Mouse (Mus musculus) thymus, postnatal 10 days (tissue): Measurements from ENCODE around the gene Got2.
"Not testable (repeated sequence)": the region's sequence is repeated elsewhere in the genome, so short reads cannot be mapped to it uniquely, and the experiment has no call there.

Experiments
- DNase-seq, 2 experiments: peaks; one replicate each; pipeline ENCODE4 v3.0.0; 2021; ENCODE audit warnings: low spot score in 2 of 2

Gene Got2

GRCm38 (mm10) chr8:95871690-95872089, 16.7 kb downstream of the Got2 start:
- DNase-seq: no peak

DNA sequence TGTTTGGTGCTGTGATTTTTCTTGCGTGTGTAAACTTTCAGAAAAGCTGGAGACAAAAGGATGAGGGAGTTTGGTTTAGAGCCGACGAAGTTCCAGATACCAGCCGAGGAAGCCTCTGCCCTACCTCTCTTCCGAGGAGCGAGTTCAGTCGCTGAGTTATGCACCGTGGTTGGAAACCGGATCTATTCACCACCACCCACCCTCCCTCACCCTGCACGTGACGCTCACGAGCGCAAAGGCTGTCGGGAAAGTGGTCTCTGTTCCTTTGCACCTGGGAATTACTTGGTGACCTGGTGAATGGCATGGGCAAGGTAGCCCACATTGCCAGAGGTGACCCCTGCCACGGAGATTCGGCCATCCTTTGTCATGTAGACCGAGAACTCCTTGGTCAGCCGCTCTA, 23.5 kb downstream of the Got2 start:
- DNase-seq: not testable (repeated sequence)

DNA sequence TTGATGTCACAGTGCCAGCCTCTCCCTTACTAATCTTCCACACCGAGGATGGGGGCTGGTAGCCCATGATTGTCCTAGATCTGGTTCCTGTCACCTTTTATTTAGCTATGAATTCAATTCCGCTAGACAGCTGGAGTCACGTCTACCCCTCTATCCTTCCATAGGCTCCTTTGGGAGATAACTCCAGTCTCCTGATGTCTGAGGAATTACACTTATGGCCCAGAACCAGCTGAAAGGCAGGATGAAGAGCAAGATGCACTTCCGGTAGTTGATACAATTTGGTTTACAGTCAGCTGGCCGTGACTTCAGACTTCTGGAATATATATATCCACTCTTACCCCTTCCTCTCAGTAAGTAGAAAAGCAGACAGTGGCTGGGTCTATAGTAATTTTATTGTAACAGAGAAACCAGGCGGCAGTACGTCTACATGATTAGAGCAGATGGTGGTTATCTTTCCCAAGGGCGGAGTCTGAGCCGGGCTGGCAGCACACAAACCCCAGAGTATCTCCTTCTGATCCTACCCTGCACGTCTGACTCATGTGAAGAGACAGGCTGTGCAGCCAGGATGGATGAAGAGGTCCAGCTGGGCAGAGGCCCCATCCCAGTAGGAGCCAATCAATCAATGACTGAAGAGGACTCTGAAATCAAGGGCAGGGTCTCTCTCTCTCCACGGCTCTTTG, 24.4 kb downstream of the Got2 start:
- not testable (repeated sequence) for DNase-seq

DNA sequence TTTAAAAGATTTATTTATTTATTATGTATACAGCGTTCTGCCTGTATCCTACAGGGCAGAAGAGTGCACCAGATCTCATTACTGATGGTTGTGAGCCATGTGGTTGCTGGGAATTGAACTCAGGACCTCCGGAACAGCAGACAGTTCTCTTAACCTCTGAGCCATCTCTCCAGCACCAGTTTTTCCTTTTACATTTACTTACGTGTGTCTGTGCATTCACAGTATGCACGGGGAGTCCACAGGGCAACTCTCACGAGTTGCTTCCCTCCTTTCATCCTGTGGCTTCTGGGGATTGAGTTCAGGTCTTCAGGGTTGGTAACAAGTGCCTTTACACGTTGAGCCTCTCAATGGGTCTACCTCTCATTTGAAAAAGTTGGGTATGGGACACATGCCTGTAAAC, 34.2 kb downstream of the Got2 start:
- no peak for DNase-seq

GRCm38 (mm10) chr8:95853102-95853843, 35.1 kb downstream of the Got2 start, which contains the start of gene Slc38a7:
TSS of gene Slc38a7 (minus strand) at chr8:95853539.
- DNase-seq: peak; percentile 48 to 59

DNA sequence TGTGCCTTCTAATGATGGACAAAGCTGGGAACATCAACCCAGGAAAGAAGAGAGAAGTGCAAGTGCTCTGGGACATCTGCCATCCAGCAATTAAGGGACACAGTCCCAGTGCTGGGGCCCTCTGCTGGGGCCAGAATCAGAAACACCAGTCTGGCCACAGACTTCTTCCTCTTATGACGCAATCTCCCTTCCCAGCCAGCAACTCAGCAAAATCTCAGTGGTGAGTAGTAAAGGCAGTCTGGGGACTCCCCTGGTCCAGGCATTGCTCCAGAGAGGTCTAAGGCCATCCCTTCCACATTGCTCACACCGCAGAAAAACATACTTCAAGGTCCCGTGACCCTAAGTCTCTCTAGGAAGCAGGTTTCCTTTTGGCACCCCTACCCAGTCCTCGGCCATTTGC, 36.1 kb downstream of the Got2 start:
- DNase-seq: no peak

- DNase-seq: no peak
These were observed 38.0 kb downstream of the Got2 start for GRCm38 (mm10) chr8:95850326-95850725.

GRCm38 (mm10) chr8:95848734-95849464, 39.4 kb downstream of the Got2 start:
- no peak for DNase-seq

- no peak for DNase-seq
These were observed 40.2 kb downstream of the Got2 start for GRCm38 (mm10) chr8:95848061-95848551.

GRCm38 (mm10) chr8:95845026-95845425, 43.3 kb downstream of the Got2 start:
- no peak for DNase-seq

- DNase-seq: no peak
These were observed 44.4 kb downstream of the Got2 start for GRCm38 (mm10) chr8:95843968-95844367.

- DNase-seq: no peak
These were observed 46.9 kb downstream of the Got2 start for GRCm38 (mm10) chr8:95841436-95841835.

DNA sequence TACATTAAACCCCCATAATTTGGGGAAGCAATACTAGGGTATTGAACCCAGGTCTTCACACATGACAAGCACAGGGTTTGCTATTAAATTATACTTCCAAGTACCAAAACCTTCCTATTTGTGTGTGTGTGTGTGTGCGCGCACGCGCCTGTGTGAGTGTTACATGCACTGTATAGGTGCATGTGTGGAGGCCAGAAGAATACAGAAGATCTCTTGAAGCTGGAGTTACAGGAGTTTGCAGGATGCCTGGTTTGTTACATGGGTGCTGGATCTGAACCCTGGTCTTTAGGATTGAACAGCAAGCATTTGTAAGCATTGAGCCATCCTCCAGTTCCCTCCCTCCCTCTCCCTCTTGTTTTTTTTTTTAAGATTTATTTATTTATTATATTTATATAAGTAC, 49.1 kb downstream of the Got2 start:
- no peak for DNase-seq

DNA sequence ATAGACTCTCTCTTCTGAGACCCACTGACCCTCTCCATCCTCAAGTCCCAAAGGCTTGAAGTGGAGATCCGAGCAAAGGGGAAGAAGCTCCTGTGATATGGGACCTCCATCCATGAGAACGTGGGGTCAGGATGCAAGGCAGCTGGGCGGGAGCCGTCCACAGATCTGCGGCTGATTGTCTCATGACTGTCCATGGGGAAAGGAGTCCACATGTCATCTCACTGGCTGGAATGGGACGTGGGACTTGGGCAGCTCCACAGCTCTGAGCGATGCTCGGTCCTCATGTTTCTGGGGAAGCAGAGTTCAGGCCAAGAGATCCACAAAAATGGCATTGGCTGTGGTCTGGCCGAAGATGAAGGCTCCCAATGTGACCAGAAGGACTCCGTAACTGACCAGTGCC, 51.1 kb downstream of the Got2 start:
- DNase-seq: no peak

GRCm38 (mm10) chr8:95835891-95836290, 52.5 kb downstream of the Got2 start:
- no peak for DNase-seq

GRCm38 (mm10) chr8:95833435-95833984, 54.8 kb downstream of the Got2 start:
- no peak for DNase-seq

GRCm38 (mm10) chr8:95832603-95833434, 55.5 kb downstream of the Got2 start:
- DNase-seq: peak; percentile 64 to 81

GRCm38 (mm10) chr8:95830144-95830543, 58.2 kb downstream of the Got2 start:
- no peak for DNase-seq

GRCm38 (mm10) chr8:95825162-95825561, 63.2 kb downstream of the Got2 start, which contains the start of gene Sap18b:
TSS of gene Sap18b (plus strand) at chr8:95825346.
- DNase-seq: not testable (repeated sequence)

DNA sequence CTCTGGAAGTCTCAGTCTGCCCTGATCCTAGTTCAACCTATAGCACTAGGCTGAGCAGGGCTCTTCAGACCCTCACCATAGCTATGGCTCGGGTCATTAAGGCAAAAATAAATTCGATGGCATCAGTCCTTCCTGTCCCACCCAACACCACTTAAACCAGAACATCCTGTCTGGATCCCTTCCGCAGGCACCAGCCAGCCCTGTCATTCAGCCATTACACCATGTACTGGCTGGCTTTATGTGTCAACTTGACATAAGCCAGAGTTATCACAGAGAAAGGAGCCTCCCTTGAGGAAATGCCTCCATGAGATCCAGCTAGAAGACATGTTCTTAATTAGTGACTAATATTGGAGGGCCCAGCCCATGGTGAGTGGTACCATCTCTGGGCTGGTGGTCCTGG, 65.6 kb downstream of the Got2 start:
- no peak for DNase-seq

DNA sequence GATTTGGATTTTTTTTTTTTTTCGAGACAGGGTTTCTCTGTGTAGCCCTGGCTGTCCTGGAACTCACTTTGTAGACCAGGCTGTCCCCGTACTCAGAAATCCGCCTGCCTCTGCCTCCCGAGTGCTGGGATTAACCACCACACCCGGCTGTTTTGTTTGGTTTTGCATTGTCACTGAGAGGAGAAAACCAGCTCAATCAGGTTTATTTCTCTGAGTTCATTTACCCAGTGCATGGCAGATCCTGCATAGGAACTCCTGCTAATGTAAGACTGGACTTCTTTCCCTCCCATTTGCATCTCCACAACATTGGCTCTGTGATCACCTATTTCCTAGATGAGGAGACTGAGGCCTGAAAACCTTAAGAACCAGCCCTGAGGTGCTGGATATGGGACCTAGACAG, 66.3 kb downstream of the Got2 start:
- no peak for DNase-seq
